Mouse (Mus musculus): Measurements from ENCODE around the gene Tmem115. TPM values are rescaled to one million over a fixed set of nuclear protein-coding genes. Genes with fewer than 3 reads are reported as not detected.

Tmem115 gene
- polyA plus RNA-seq, 1 experiment: 43.4 TPM

GRCm38 (mm10) chr9:107553541-107554318, 20.0 kb downstream of the Tmem115 start:
- H3K4me2 ChIP-seq (ENCODE audit: low read depth): peak overlapping the region; percentile 85
- H3K4me3 ChIP-seq: peak overlapping the region; percentile 96
- H3K79me2 ChIP-seq (ENCODE audit: control insufficient read depth, insufficient read depth): peaks cover 52% of the 10 kb centered on the region
- H3K36me3 ChIP-seq (ENCODE audit: control insufficient read depth, insufficient read depth): peaks cover 17% of the 10 kb centered on the region
- no peak for TF ChIP-seq REST (IDR thresholded peaks at IDR 0.05; ENCODE audit: insufficient read depth, insufficient read length)
- no peak for TF ChIP-seq POLR2AphosphoS2 (IDR thresholded peaks at IDR 0.05; ENCODE audit: insufficient read length, low read depth)
- TF ChIP-seq MYOD1 (IDR thresholded peaks at IDR 0.05; ENCODE audit: control insufficient read depth in 1 of 3, insufficient read length in 2 of 3, low read depth in 2 of 3): no peak
- no peak for TF ChIP-seq SRF (IDR thresholded peaks at IDR 0.05; ENCODE audit: control insufficient read depth, insufficient read length, low read depth)
- TF ChIP-seq USF1 (IDR thresholded peaks at IDR 0.05; ENCODE audit: low read depth): no peak
- TF ChIP-seq MYOG (IDR thresholded peaks at IDR 0.05; ENCODE audit: control insufficient read depth in 1 of 3, insufficient read depth in 1 of 3, insufficient read length in 2 of 3, low read depth in 2 of 3): no peak
- TF ChIP-seq MAX (IDR thresholded peaks at IDR 0.05; ENCODE audit: low read depth): no peak
- no peak for TF ChIP-seq TCF12 (IDR thresholded peaks at IDR 0.05; ENCODE audit: insufficient read depth, poor library complexity, severe bottlenecking)
- TF ChIP-seq E2F4 (IDR thresholded peaks at IDR 0.05; ENCODE audit: insufficient read depth): no peak
- no peak for TF ChIP-seq TCF3 (IDR thresholded peaks at IDR 0.05; ENCODE audit: insufficient read length, low read depth)
- TF ChIP-seq POLR2A (IDR thresholded peaks at IDR 0.05; ENCODE audit: insufficient read length, low read depth): no peak
- TF ChIP-seq CEBPB (IDR thresholded peaks at IDR 0.05; ENCODE audit: insufficient read depth, poor library complexity, severe bottlenecking): no peak
- no peaks in the 10 kb centered on the region for H3K27me3 ChIP-seq (ENCODE audit: control insufficient read depth, insufficient read depth, insufficient read length)
- peak overlapping the region; percentile 96 for H3ac ChIP-seq (ENCODE audit: control insufficient read depth, insufficient read length)

GRCm38 (mm10) chr9:107554319-107554825, 20.6 kb downstream of the Tmem115 start:
- peak overlapping the region; percentile 85 for H3K4me2 ChIP-seq (ENCODE audit: low read depth)
- H3K79me2 ChIP-seq (ENCODE audit: control insufficient read depth, insufficient read depth): peaks cover 52% of the 10 kb centered on the region
- H3K4me3 ChIP-seq: peak overlapping the region; percentile 96
- H3ac ChIP-seq (ENCODE audit: control insufficient read depth, insufficient read length): peak overlapping the region; percentile 96
- H3K36me3 ChIP-seq (ENCODE audit: control insufficient read depth, insufficient read depth): peaks cover 24% of the 10 kb centered on the region
- TF ChIP-seq MYOG (IDR thresholded peaks at IDR 0.05; ENCODE audit: control insufficient read depth in 1 of 3, insufficient read depth in 1 of 3, insufficient read length in 2 of 3, low read depth in 2 of 3): peak in 1 of 3 experiments; percentile 1
- TF ChIP-seq SRF (IDR thresholded peaks at IDR 0.05; ENCODE audit: control insufficient read depth, insufficient read length, low read depth): no peak
- no peak for TF ChIP-seq USF1 (IDR thresholded peaks at IDR 0.05; ENCODE audit: low read depth)
- no peak for TF ChIP-seq TCF3 (IDR thresholded peaks at IDR 0.05; ENCODE audit: insufficient read length, low read depth)
- no peak for TF ChIP-seq REST (IDR thresholded peaks at IDR 0.05; ENCODE audit: insufficient read depth, insufficient read length)
- peak; percentile 86 for TF ChIP-seq POLR2A (IDR thresholded peaks at IDR 0.05; ENCODE audit: insufficient read length, low read depth)
- TF ChIP-seq POLR2AphosphoS2 (IDR thresholded peaks at IDR 0.05; ENCODE audit: insufficient read length, low read depth): peak; percentile 93
- TF ChIP-seq TCF12 (IDR thresholded peaks at IDR 0.05; ENCODE audit: insufficient read depth, poor library complexity, severe bottlenecking): no peak
- peak in 1 of 3 experiments; percentile 2 for TF ChIP-seq MYOD1 (IDR thresholded peaks at IDR 0.05; ENCODE audit: control insufficient read depth in 1 of 3, insufficient read length in 2 of 3, low read depth in 2 of 3)
- no peak for TF ChIP-seq CEBPB (IDR thresholded peaks at IDR 0.05; ENCODE audit: insufficient read depth, poor library complexity, severe bottlenecking)
- no peak for TF ChIP-seq MAX (IDR thresholded peaks at IDR 0.05; ENCODE audit: low read depth)
- TF ChIP-seq E2F4 (IDR thresholded peaks at IDR 0.05; ENCODE audit: insufficient read depth): no peak
- H3K27me3 ChIP-seq (ENCODE audit: control insufficient read depth, insufficient read depth, insufficient read length): no peaks in the 10 kb centered on the region

GRCm38 (mm10) chr9:107555031-107555457, 21.3 kb downstream of the Tmem115 start:
- H3K4me2 ChIP-seq (ENCODE audit: low read depth): peak overlapping the region; percentile 48
- no peaks in the 10 kb centered on the region for H3K27me3 ChIP-seq (ENCODE audit: control insufficient read depth, insufficient read depth, insufficient read length)
- peak overlapping the region; percentile 96 for H3K4me3 ChIP-seq
- peaks cover 52% of the 10 kb centered on the region for H3K79me2 ChIP-seq (ENCODE audit: control insufficient read depth, insufficient read depth)
- H3ac ChIP-seq (ENCODE audit: control insufficient read depth, insufficient read length): peak overlapping the region; percentile 96
- peaks cover 30% of the 10 kb centered on the region for H3K36me3 ChIP-seq (ENCODE audit: control insufficient read depth, insufficient read depth)
- TF ChIP-seq POLR2A (IDR thresholded peaks at IDR 0.05; ENCODE audit: insufficient read length, low read depth) (peak; percentile 33), USF1 (IDR thresholded peaks at IDR 0.05; ENCODE audit: low read depth) (no peak), POLR2AphosphoS2 (IDR thresholded peaks at IDR 0.05; ENCODE audit: insufficient read length, low read depth) (peak; percentile 71)

- Histone ChIP-seq H3K27me3 (ENCODE audit: control insufficient read depth, insufficient read depth, insufficient read length) (no peaks in the 10 kb centered on the region), H3K4me3 (peak overlapping the region; percentile 96), H3K79me2 (ENCODE audit: control insufficient read depth, insufficient read depth) (peaks cover 52% of the 10 kb centered on the region), H3K4me2 (ENCODE audit: low read depth) (peak overlapping the region; percentile 48), H3K36me3 (ENCODE audit: control insufficient read depth, insufficient read depth) (peaks cover 37% of the 10 kb centered on the region), H3ac (ENCODE audit: control insufficient read depth, insufficient read length) (peak overlapping the region; percentile 96)
- TF ChIP-seq E2F4 (IDR thresholded peaks at IDR 0.05; ENCODE audit: insufficient read depth) (no peak), POLR2A (IDR thresholded peaks at IDR 0.05; ENCODE audit: insufficient read length, low read depth) (no peak), SRF (IDR thresholded peaks at IDR 0.05; ENCODE audit: control insufficient read depth, insufficient read length, low read depth) (no peak), USF1 (IDR thresholded peaks at IDR 0.05; ENCODE audit: low read depth) (no peak), POLR2AphosphoS2 (IDR thresholded peaks at IDR 0.05; ENCODE audit: insufficient read length, low read depth) (no peak), CEBPB (IDR thresholded peaks at IDR 0.05; ENCODE audit: insufficient read depth, poor library complexity, severe bottlenecking) (no peak)
Observed at GRCm38 (mm10) chr9:107555701-107556100, 22.0 kb downstream of the Tmem115 start.
